Mouse (Mus musculus): ENCODE measurements around the gene Supt6. TPM values are rescaled to one million over a fixed set of nuclear protein-coding genes. Genes with fewer than 3 reads are reported as not detected.

Gene Supt6
- polyA plus RNA-seq, 2 experiments = 7.4 to 8.4 TPM

DNA sequence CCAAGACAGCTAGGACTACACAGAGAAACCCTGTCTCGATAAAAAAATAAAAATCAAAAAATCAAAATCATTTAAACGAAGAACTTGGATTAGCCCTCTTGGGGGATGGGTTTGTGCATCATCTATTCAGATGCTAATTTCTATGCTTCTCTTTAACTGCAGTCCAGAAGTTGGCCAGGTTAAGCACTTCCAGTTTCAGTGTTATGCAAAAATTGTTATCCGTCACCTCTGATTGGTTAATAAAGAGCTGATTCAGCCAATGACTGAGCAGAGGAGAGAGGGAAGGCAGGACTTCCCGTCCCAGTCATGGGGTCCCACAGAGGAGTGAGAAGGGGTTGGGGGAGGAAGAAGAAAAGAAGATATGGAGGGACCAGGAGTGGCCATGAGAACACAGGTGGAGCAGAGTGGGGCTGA, 1.9 kb upstream of the Supt6 start:
- Histone ChIP-seq H3K9ac (replicated peaks) (peak overlapping the region; percentile 18; the same call in 1 of the 2 replicates), H3K4me2 (ENCODE audit: low read depth) (peak overlapping the region; percentile 86), H3K9me3 (ENCODE audit: control insufficient read depth, low read length) (no peaks in the 10 kb centered on the region), H3K4me1 (replicated peaks; ENCODE audit: control insufficient read depth in 2 of 2, insufficient read depth in 2 of 2, low read length in 1 of 2) (peaks cover 15 to 17% of the 10 kb centered on the region in 2 experiments), H3K27ac (no peak overlapping the region), H3K36me3 (replicated peaks; ENCODE audit: control insufficient read depth, insufficient read depth, low read depth) (no peaks in the 10 kb centered on the region; the same call in none of the 2 replicates), H3K4me3 (ENCODE audit: insufficient read depth in 1 of 2, low read depth in 2 of 2, low read length in 2 of 2) (peak overlapping the region; percentile 27 to 37), H3K27me3 (ENCODE audit: control insufficient read depth, insufficient read depth, low read length) (no peaks in the 10 kb centered on the region)
- peak in 2 of 3 experiments; percentile 39 to 48 for DNase-seq (ENCODE audit: low read depth in 3 of 3, low spot score in 3 of 3)
- ATAC-seq (ENCODE audit: insufficient read depth) = no peak
- 50% methylated on average over 4 of the region's 4 CpGs for WGBS (ENCODE audit: insufficient replicate concordance)
- TF ChIP-seq CTCF (IDR thresholded peaks at IDR 0.05; ENCODE audit: low read depth) = no peak
- TF ChIP-seq EP300 (IDR thresholded peaks at IDR 0.05; ENCODE audit: low read depth) = no peak

- Histone ChIP-seq H3K4me1 (replicated peaks; ENCODE audit: control insufficient read depth in 2 of 2, insufficient read depth in 2 of 2, low read length in 1 of 2) (peaks cover 15 to 17% of the 10 kb centered on the region in 2 experiments), H3K9me3 (ENCODE audit: control insufficient read depth, low read length) (no peaks in the 10 kb centered on the region), H3K4me2 (ENCODE audit: low read depth) (peak overlapping the region; percentile 86), H3K27me3 (ENCODE audit: control insufficient read depth, insufficient read depth, low read length) (no peaks in the 10 kb centered on the region), H3K9ac (replicated peaks) (no peak overlapping the region), H3K27ac (no peak overlapping the region), H3K4me3 (ENCODE audit: insufficient read depth in 1 of 2, low read depth in 2 of 2, low read length in 2 of 2) (peak overlapping the region in 1 of 2 experiments; percentile 76; a peak in 2 of 4 replicates), H3K36me3 (replicated peaks; ENCODE audit: control insufficient read depth, insufficient read depth, low read depth) (no peaks in the 10 kb centered on the region; the same call in 1 of the 2 replicates)
- TF ChIP-seq EP300 (IDR thresholded peaks at IDR 0.05; ENCODE audit: low read depth) (no peak), CTCF (IDR thresholded peaks at IDR 0.05; ENCODE audit: low read depth) (no peak)
- WGBS (ENCODE audit: insufficient replicate concordance) = 38% methylated on average over 3 of the region's 3 CpGs
- DNase-seq (ENCODE audit: low read depth in 3 of 3, low spot score in 3 of 3) = no peak
- no peak for ATAC-seq (ENCODE audit: insufficient read depth)
Observed at GRCm38 (mm10) chr11:78247012-78247348, 1.2 kb upstream of the Supt6 start.

DNA sequence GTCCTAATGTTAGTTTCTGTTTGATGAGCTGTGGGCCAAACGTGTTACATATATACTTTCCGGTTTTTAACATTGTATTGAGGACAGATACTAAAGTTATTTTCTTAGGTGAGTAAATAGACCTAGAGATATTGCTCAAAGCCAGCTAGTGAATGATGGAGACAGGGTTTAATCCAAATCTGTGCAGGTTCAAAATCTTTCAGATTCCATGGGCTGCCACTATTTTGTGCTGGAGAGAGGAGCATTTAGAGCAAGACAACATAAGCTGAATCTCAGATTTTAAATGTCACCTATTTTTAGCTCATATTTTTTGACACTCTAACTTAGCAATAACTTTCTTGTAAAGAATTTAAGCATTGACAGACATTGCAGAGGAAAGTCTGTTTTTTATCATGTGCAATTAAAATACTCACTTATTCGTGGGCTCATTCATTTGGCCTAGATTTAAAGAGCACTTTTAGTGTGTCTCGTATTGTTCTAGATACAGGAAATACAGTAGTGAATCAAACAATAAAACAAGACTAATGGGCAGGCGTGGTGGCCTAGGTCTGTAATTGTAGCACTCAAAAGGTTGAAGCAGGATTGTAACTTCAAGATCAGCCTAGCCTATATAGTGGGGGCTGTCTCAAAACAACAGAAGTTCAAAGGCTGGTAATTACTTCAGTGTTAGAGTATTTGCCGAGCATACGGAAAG, 678 bp upstream of the Supt6 start:
- TF ChIP-seq CTCF (IDR thresholded peaks at IDR 0.05; ENCODE audit: low read depth) (no peak), EP300 (IDR thresholded peaks at IDR 0.05; ENCODE audit: low read depth) (no peak)
- Histone ChIP-seq H3K36me3 (replicated peaks; ENCODE audit: control insufficient read depth, insufficient read depth, low read depth) (no peaks in the 10 kb centered on the region; the same call in 1 of the 2 replicates), H3K27me3 (ENCODE audit: control insufficient read depth, insufficient read depth, low read length) (no peaks in the 10 kb centered on the region), H3K4me2 (ENCODE audit: low read depth) (peak overlapping the region; percentile 86), H3K4me1 (replicated peaks; ENCODE audit: control insufficient read depth in 2 of 2, insufficient read depth in 2 of 2, low read length in 1 of 2) (peaks cover 15 to 17% of the 10 kb centered on the region in 2 experiments), H3K4me3 (ENCODE audit: insufficient read depth in 1 of 2, low read depth in 2 of 2, low read length in 2 of 2) (peak overlapping the region; percentile 76 to 95), H3K9me3 (ENCODE audit: control insufficient read depth, low read length) (no peaks in the 10 kb centered on the region), H3K9ac (replicated peaks) (peak overlapping the region; percentile 84), H3K27ac (peak overlapping the region; percentile 88)
- DNase-seq (ENCODE audit: low read depth in 3 of 3, low spot score in 3 of 3) = no peak
- WGBS (ENCODE audit: insufficient replicate concordance) = 45% methylated on average over 7 of the region's 7 CpGs
- ATAC-seq (ENCODE audit: insufficient read depth) = no peak

DNA sequence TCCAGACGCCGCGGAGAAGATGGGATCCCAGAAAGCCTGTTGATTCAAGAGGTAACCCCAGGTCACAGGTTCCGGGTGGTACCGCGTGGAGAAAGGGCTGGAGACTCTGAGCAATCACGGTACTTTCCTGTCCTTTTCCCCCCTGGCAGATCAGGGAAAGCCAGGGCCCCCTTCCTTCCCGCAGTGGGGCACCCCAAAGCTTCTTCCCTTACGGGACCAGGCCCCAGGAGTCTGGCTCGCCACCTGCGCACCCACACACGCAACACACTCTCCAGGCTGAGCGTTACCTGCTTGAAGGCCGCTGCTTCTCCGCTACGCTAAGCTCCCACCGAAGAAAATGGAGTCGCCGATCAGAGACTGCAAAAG, 543 bp downstream of the Supt6 start:
- under 1% methylated on average over 19 of the region's 19 CpGs for whole genome bisulfite sequencing (ENCODE audit: insufficient replicate concordance)
- no peak for DNase-seq (ENCODE audit: low read depth in 3 of 3, low spot score in 3 of 3)
- ATAC-seq (ENCODE audit: insufficient read depth) = peak; percentile 20; the same call in 1 of the 2 replicates
- Histone ChIP-seq H3K4me2 (ENCODE audit: low read depth) (peak overlapping the region; percentile 86), H3K4me1 (replicated peaks; ENCODE audit: control insufficient read depth in 2 of 2, insufficient read depth in 2 of 2, low read length in 1 of 2) (peaks cover 15 to 17% of the 10 kb centered on the region in 2 experiments), H3K9me3 (ENCODE audit: control insufficient read depth, low read length) (no peaks in the 10 kb centered on the region), H3K4me3 (ENCODE audit: insufficient read depth in 1 of 2, low read depth in 2 of 2, low read length in 2 of 2) (peak overlapping the region; percentile 76 to 95), H3K36me3 (replicated peaks; ENCODE audit: control insufficient read depth, insufficient read depth, low read depth) (peaks cover 6% of the 10 kb centered on the region), H3K27ac (peak overlapping the region; percentile 88), H3K9ac (replicated peaks) (peak overlapping the region; percentile 84), H3K27me3 (ENCODE audit: control insufficient read depth, insufficient read depth, low read length) (no peaks in the 10 kb centered on the region)
- TF ChIP-seq EP300 (IDR thresholded peaks at IDR 0.05; ENCODE audit: low read depth) (no peak), CTCF (IDR thresholded peaks at IDR 0.05; ENCODE audit: low read depth) (peak; percentile 19; the same call in 1 of the 2 replicates)

GRCm38 (mm10) chr11:78240193-78240857, 5.5 kb downstream of the Supt6 start:
- H3K4me1 ChIP-seq (replicated peaks; ENCODE audit: control insufficient read depth in 2 of 2, insufficient read depth in 2 of 2, low read length in 1 of 2) = peaks cover 4 to 7% of the 10 kb centered on the region in 2 experiments; a peak in 3 of 4 replicates
- DNase-seq (ENCODE audit: low read depth in 3 of 3, low spot score in 3 of 3) (no peak), ATAC-seq (ENCODE audit: insufficient read depth) (no peak)
- no peaks in the 10 kb centered on the region for H3K9me3 ChIP-seq (ENCODE audit: control insufficient read depth, low read length)
- no peaks in the 10 kb centered on the region for H3K27me3 ChIP-seq (ENCODE audit: control insufficient read depth, insufficient read depth, low read length)
- no peak overlapping the region for H3K27ac ChIP-seq
- H3K36me3 ChIP-seq (replicated peaks; ENCODE audit: control insufficient read depth, insufficient read depth, low read depth) = peaks cover 14% of the 10 kb centered on the region
- TF ChIP-seq CTCF (IDR thresholded peaks at IDR 0.05; ENCODE audit: low read depth) = no peak
- no peak for TF ChIP-seq EP300 (IDR thresholded peaks at IDR 0.05; ENCODE audit: low read depth)
- WGBS (ENCODE audit: insufficient replicate concordance) = 85% methylated on average over 9 of the region's 9 CpGs
- H3K4me3 ChIP-seq (ENCODE audit: insufficient read depth in 1 of 2, low read depth in 2 of 2, low read length in 2 of 2) = no peak overlapping the region
- no peak overlapping the region for H3K4me2 ChIP-seq (ENCODE audit: low read depth)
- no peak overlapping the region for H3K9ac ChIP-seq (replicated peaks)

All from liver, embryonic 14.5 days (tissue).